Mouse (Mus musculus) heart, embryonic 12.5 days (tissue): ENCODE data around the gene Zfp628. TPM values are rescaled to one million over a fixed set of nuclear protein-coding genes. Genes with fewer than 3 reads are reported as not detected.

Experiments used
- ATAC-seq: fragments of 200-750 bp; cut with Nextera tagmentation; 2 replicates; pipeline ENCODE4 v1.8.0; 2017; ENCODE audit warnings: moderate TSS enrichment, moderate library complexity; ENCODE audit not compliant: insufficient number of reproducible peaks, low FRiP score
- H3K27ac ChIP-seq: fragments of 300-500 bp; sonication (generic); 2 replicates; pipeline ENCODE4 v1.5.1; 2016; ENCODE audit warnings: mild to moderate bottlenecking, moderate library complexity; ENCODE audit not compliant: poor library complexity, severe bottlenecking
- H3K27me3 ChIP-seq: fragments of 300-500 bp; sonication (generic); replicated peaks from 2 replicates; pipeline ENCODE4 v1.6.1; 2016; ENCODE audit warnings: mild to moderate bottlenecking, moderate library complexity
- H3K36me3 ChIP-seq: fragments of 300-500 bp; sonication (generic); 2 replicates; pipeline ENCODE4 v1.6.1; 2016; ENCODE audit warnings: mild to moderate bottlenecking, moderate library complexity
- H3K4me1 ChIP-seq: fragments of 300-500 bp; sonication (generic); replicated peaks from 2 replicates; pipeline ENCODE4 v1.6.1; 2016; ENCODE audit warnings: mild to moderate bottlenecking
- H3K4me2 ChIP-seq: fragments of 300-500 bp; sonication (generic); 2 replicates; pipeline ENCODE4 v1.6.1; 2016; ENCODE audit warnings: mild to moderate bottlenecking, moderate library complexity
- H3K4me3 ChIP-seq: fragments of 300-500 bp; sonication (generic); 2 replicates; pipeline ENCODE4 v1.5.1; 2016; ENCODE audit warnings: mild to moderate bottlenecking
- H3K9ac ChIP-seq: fragments of 300-500 bp; sonication (generic); 2 replicates; pipeline ENCODE4 v1.6.1; 2016; ENCODE audit warnings: mild to moderate bottlenecking, moderate library complexity
- H3K9me3 ChIP-seq: fragments of 300-500 bp; sonication (generic); replicated peaks from 2 replicates; pipeline ENCODE4 v1.6.1; 2016; ENCODE audit warnings: mild to moderate bottlenecking, moderate library complexity
- WGBS: fragments of 180-500 bp; shearing (Covaris S2); methylation state at CpG from one replicate; pipeline ENCODE4 v1.1.7; 2016; 5-methylcytosine and 5-hydroxymethylcytosine counted together
- polyA plus RNA-seq: library from polyadenylated mRNA; unstranded; fragments of >200 nt; fragmentation: Nextera tagmentation; extraction: Ambion mirVana; gene quantifications from 2 replicates; pipeline ENCODE4 v1.2.1, GENCODE M21; 2016

Zfp628 gene
- polyA plus RNA-seq, 1 experiment from 2014 or later = 2.6 TPM

- ATAC-seq = no peak
- Histone ChIP-seq H3K4me2 (no peak overlapping the region), H3K27ac (no peak overlapping the region), H3K9ac (no peak overlapping the region), H3K9me3 (no peaks in the 10 kb centered on the region), H3K4me1 (no peaks in the 10 kb centered on the region), H3K4me3 (no peak overlapping the region), H3K36me3 (no peaks in the 10 kb centered on the region), H3K27me3 (0 out of 2 replicates have a peak, but pooled peaks cover 6% of the 10 kb centered on the region)
- 38% methylated on average over 5 of the region's 5 CpGs for WGBS
Measured at GRCm38 (mm10) chr7:4942673-4943072, 27.7 kb downstream of the Zfp628 start.

- Histone ChIP-seq H3K9me3 (no peaks in the 10 kb centered on the region), H3K9ac (peak overlapping the region; percentile 32; the same call in 1 of the 2 replicates), H3K4me1 (no peaks in the 10 kb centered on the region), H3K27ac (no peak overlapping the region), H3K27me3 (0 out of 2 replicates have a peak, but pooled peaks cover 6% of the 10 kb centered on the region), H3K4me2 (peak overlapping the region; percentile 67), H3K36me3 (no peaks in the 10 kb centered on the region), H3K4me3 (peak overlapping the region; percentile 37)
- peak; percentile 78 for ATAC-seq
- 12% methylated on average over 15 of the region's 15 CpGs for WGBS
Measured at GRCm38 (mm10) chr7:4943223-4943815, 28.3 kb downstream of the Zfp628 start.

GRCm38 (mm10) chr7:4947855-4948254 is 32.8 kb downstream of the Zfp628 start:
- WGBS = 49% methylated on average over 2 of the region's 2 CpGs
- no peak overlapping the region for H3K9ac ChIP-seq
- ATAC-seq = no peak
- no peak overlapping the region for H3K4me2 ChIP-seq
- H3K27ac ChIP-seq = no peak overlapping the region
- H3K4me3 ChIP-seq = no peak overlapping the region
- H3K36me3 ChIP-seq = no peaks in the 10 kb centered on the region
- H3K9me3 ChIP-seq = no peaks in the 10 kb centered on the region
- H3K27me3 ChIP-seq = 0 out of 2 replicates have a peak, but pooled peaks cover 6% of the 10 kb centered on the region
- H3K4me1 ChIP-seq = peaks cover 12% of the 10 kb centered on the region

GRCm38 (mm10) chr7:4948386-4948785 is 33.4 kb downstream of the Zfp628 start:
- WGBS = 41% methylated on average over 6 of the region's 6 CpGs
- Histone ChIP-seq H3K4me1 (peaks cover 14% of the 10 kb centered on the region), H3K27ac (no peak overlapping the region), H3K4me3 (no peak overlapping the region), H3K9me3 (no peaks in the 10 kb centered on the region), H3K36me3 (no peaks in the 10 kb centered on the region), H3K27me3 (0 out of 2 replicates have a peak, but pooled peaks cover 6% of the 10 kb centered on the region), H3K4me2 (no peak overlapping the region), H3K9ac (no peak overlapping the region)
- no peak for ATAC-seq

- Histone ChIP-seq H3K9me3 (no peaks in the 10 kb centered on the region), H3K4me1 (peaks cover 25% of the 10 kb centered on the region), H3K9ac (no peak overlapping the region), H3K4me3 (no peak overlapping the region), H3K36me3 (no peaks in the 10 kb centered on the region), H3K27me3 (no peaks in the 10 kb centered on the region), H3K4me2 (no peak overlapping the region), H3K27ac (no peak overlapping the region)
- no peak for ATAC-seq
- 72% methylated on average over 19 of the region's 19 CpGs for WGBS
Measured at GRCm38 (mm10) chr7:4950561-4951342, 35.7 kb downstream of the Zfp628 start.

- Histone ChIP-seq H3K36me3 (no peaks in the 10 kb centered on the region), H3K27ac (peak overlapping the region; percentile 59), H3K4me3 (no peak overlapping the region), H3K9me3 (no peaks in the 10 kb centered on the region), H3K9ac (no peak overlapping the region; the same call in 1 of the 2 replicates), H3K27me3 (no peaks in the 10 kb centered on the region), H3K4me2 (0 out of 2 replicates have a peak overlapping the region, but pooled peaks have one; percentile 2), H3K4me1 (peaks cover 22% of the 10 kb centered on the region)
- ATAC-seq = peak; percentile 65
- WGBS = 12% methylated on average over 10 of the region's 10 CpGs
Measured at GRCm38 (mm10) chr7:4953815-4954445, 38.9 kb downstream of the Zfp628 start.

- no peak overlapping the region for H3K4me2 ChIP-seq
- WGBS = 79% methylated on average over 10 of the region's 10 CpGs
- no peaks in the 10 kb centered on the region for H3K9me3 ChIP-seq
- H3K4me1 ChIP-seq = peaks cover 13% of the 10 kb centered on the region
- no peaks in the 10 kb centered on the region for H3K27me3 ChIP-seq
- no peak overlapping the region for H3K27ac ChIP-seq
- no peaks in the 10 kb centered on the region for H3K36me3 ChIP-seq
- no peak for ATAC-seq
- H3K4me3 ChIP-seq = no peak overlapping the region
- no peak overlapping the region for H3K9ac ChIP-seq
Measured at GRCm38 (mm10) chr7:4957361-4957760, 42.3 kb downstream of the Zfp628 start.

- Histone ChIP-seq H3K4me1 (no peaks in the 10 kb centered on the region), H3K27ac (no peak overlapping the region)
- 79% methylated on average over 5 of the region's 5 CpGs for WGBS
Measured at GRCm38 (mm10) chr7:4963527-4963926, 48.5 kb downstream of the Zfp628 start.

GRCm38 (mm10) chr7:4964272-4964671 is 49.3 kb downstream of the Zfp628 start, which contains the start of gene Sbk2:
Sbk2 (minus strand) TSS chr7:4964406.
- no peak within 1 kb of the TSS for H3K27ac ChIP-seq
- 3% methylated on average over 10 of the region's 10 CpGs for WGBS
- no peaks in the 10 kb centered on the region for H3K9me3 ChIP-seq
- H3K4me1 ChIP-seq = no peaks in the 10 kb centered on the region
- peak; percentile 83 for ATAC-seq
- no peak within 1 kb of the TSS for H3K4me3 ChIP-seq
- 0 out of 2 replicates have a peak, but pooled peaks cover 3% of the 10 kb centered on the region for H3K27me3 ChIP-seq
- no peak within 1 kb of the TSS for H3K9ac ChIP-seq
- H3K4me2 ChIP-seq = peak within 1 kb of the TSS; percentile 42
- H3K36me3 ChIP-seq = no peaks in the 10 kb centered on the region

More at GRCm38 (mm10) chr7:4963527-4963926, 48.5 kb downstream of the Zfp628 start:
- Histone ChIP-seq H3K36me3 (no peaks in the 10 kb centered on the region), H3K9me3 (no peaks in the 10 kb centered on the region), H3K27me3 (0 out of 2 replicates have a peak, but pooled peaks cover 3% of the 10 kb centered on the region), H3K9ac (no peak overlapping the region), H3K4me3 (no peak overlapping the region), H3K4me2 (no peak overlapping the region)
- no peak for ATAC-seq

GRCm38 (mm10) chr7:4964988-4965387 is 50.0 kb downstream of the Zfp628 start:
- WGBS = 68% methylated on average over 5 of the region's 5 CpGs
- H3K27me3 ChIP-seq = 0 out of 2 replicates have a peak, but pooled peaks cover 3% of the 10 kb centered on the region
- no peaks in the 10 kb centered on the region for H3K36me3 ChIP-seq
- no peak overlapping the region for H3K4me3 ChIP-seq
- no peak overlapping the region for H3K9ac ChIP-seq
- no peak overlapping the region for H3K4me2 ChIP-seq
- no peaks in the 10 kb centered on the region for H3K9me3 ChIP-seq
- ATAC-seq = no peak
- no peak overlapping the region for H3K27ac ChIP-seq
- H3K4me1 ChIP-seq = no peaks in the 10 kb centered on the region

GRCm38 (mm10) chr7:4971068-4971467 is 56.1 kb downstream of the Zfp628 start, which contains the start of gene Sbk3:
Sbk3 (minus strand) TSS chr7:4971168.
- H3K4me3 ChIP-seq = no peak within 1 kb of the TSS
- ATAC-seq = no peak
- H3K9me3 ChIP-seq = no peaks in the 10 kb centered on the region
- WGBS = 29% methylated on average over 6 of the region's 6 CpGs
- no peaks in the 10 kb centered on the region for H3K36me3 ChIP-seq
- H3K4me1 ChIP-seq = peaks cover 12% of the 10 kb centered on the region
- H3K27ac ChIP-seq = 0 out of 2 replicates have a peak within 1 kb of the TSS, but pooled peaks have one; percentile 14
- H3K27me3 ChIP-seq = no peaks in the 10 kb centered on the region
- H3K9ac ChIP-seq = no peak within 1 kb of the TSS; the same call in 1 of the 2 replicates
- H3K4me2 ChIP-seq = no peak within 1 kb of the TSS
